Mouse (Mus musculus): ENCODE data around the gene Tpcn1. TPM values are rescaled to one million over a fixed set of nuclear protein-coding genes. Genes with fewer than 3 reads are reported as not detected.
A peak's percentile ranks its signal among the peaks of the same experiment; 100 is the strongest.

Gene Tpcn1
- polyA plus RNA-seq, 1 experiment from 2014 or later: 21.4 TPM

DNA sequence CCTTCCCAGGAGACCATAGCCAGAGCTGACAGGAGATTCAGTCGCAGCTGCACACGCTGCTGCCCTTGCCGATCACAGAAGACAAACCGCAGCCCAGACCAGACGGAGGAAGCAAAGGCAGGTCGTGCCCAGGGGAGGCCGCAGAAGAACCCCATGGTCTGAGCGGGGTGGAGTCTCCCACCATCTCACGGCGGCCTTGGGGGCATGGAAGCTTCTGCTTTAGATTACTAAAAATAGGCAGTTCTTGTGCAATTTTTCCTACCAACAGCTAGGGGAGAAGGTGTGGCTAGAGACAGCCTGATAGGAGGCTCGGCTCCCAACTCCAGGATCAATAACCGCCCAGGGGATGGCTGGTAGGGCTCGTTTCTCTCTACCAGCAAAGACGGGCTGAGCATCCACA, 29.7 kb downstream of the Tpcn1 start:
- Histone ChIP-seq H3K36me3 (ENCODE audit: control insufficient read depth, insufficient read depth, low read length) (peaks cover 15% of the 10 kb centered on the region), H3K4me1 (ENCODE audit: control insufficient read depth, insufficient read depth, low read length) (peaks cover 47% of the 10 kb centered on the region), H3K4me3 (ENCODE audit: low read length) (peak overlapping the region; percentile 26), H3K9me3 (ENCODE audit: control insufficient read depth, low read length) (no peaks in the 10 kb centered on the region), H3K4me2 (ENCODE audit: low read depth, low read length) (peak overlapping the region; percentile 30), H3K27ac (ENCODE audit: low read length) (peak overlapping the region; percentile 45; the same call in 1 of the 2 replicates), H3K9ac (ENCODE audit: low read depth, low read length) (peak overlapping the region; percentile 45), H3K27me3 (replicated peaks; ENCODE audit: control insufficient read depth, insufficient read depth, low read length) (no peaks in the 10 kb centered on the region)
- peak; percentile 24; the same call in 1 of the 2 replicates for ATAC-seq
- 43% methylated on average over 14 of the region's 14 CpGs for WGBS

- no peak for ATAC-seq
- Histone ChIP-seq H3K27me3 (replicated peaks; ENCODE audit: control insufficient read depth, insufficient read depth, low read length) (no peaks in the 10 kb centered on the region), H3K4me2 (ENCODE audit: low read depth, low read length) (no peak overlapping the region), H3K9ac (ENCODE audit: low read depth, low read length) (no peak overlapping the region; the same call in 1 of the 2 replicates), H3K4me1 (ENCODE audit: control insufficient read depth, insufficient read depth, low read length) (peaks cover 40% of the 10 kb centered on the region), H3K4me3 (ENCODE audit: low read length) (no peak overlapping the region), H3K27ac (ENCODE audit: low read length) (0 out of 2 replicates have a peak overlapping the region, but pooled peaks have one; percentile 45), H3K36me3 (ENCODE audit: control insufficient read depth, insufficient read depth, low read length) (peaks cover 19% of the 10 kb centered on the region), H3K9me3 (ENCODE audit: control insufficient read depth, low read length) (no peaks in the 10 kb centered on the region)
- WGBS: 67% methylated on average over 8 of the region's 8 CpGs
Observed at GRCm38 (mm10) chr5:120558041-120558440, 30.4 kb downstream of the Tpcn1 start.

DNA sequence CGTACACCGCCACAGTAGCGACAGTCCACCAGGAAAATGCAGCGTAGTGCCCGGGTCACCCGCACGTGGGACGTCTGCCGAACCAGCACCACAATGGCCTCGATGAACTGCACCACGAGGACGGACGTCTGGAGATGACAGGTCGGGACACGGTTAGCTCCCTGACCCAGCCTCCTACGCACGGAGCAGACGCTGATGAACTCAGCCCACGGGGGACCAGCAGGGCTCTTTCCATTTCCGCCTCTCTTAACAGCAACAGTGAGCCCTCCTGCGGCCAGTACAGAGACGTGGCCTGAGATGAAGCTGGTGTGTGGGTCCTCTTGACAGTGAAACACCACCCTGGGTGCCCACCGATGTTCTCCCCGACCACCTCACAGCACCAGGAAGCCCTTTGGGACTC, 32.6 kb downstream of the Tpcn1 start:
- H3K9ac ChIP-seq (ENCODE audit: low read depth, low read length): no peak overlapping the region
- no peak overlapping the region for H3K4me2 ChIP-seq (ENCODE audit: low read depth, low read length)
- H3K27ac ChIP-seq (ENCODE audit: low read length): no peak overlapping the region
- WGBS: 89% methylated on average over 24 of the region's 24 CpGs
- no peaks in the 10 kb centered on the region for H3K27me3 ChIP-seq (replicated peaks; ENCODE audit: control insufficient read depth, insufficient read depth, low read length)
- peaks cover 22% of the 10 kb centered on the region for H3K36me3 ChIP-seq (ENCODE audit: control insufficient read depth, insufficient read depth, low read length)
- H3K9me3 ChIP-seq (ENCODE audit: control insufficient read depth, low read length): no peaks in the 10 kb centered on the region
- peaks cover 23% of the 10 kb centered on the region for H3K4me1 ChIP-seq (ENCODE audit: control insufficient read depth, insufficient read depth, low read length)
- no peak overlapping the region for H3K4me3 ChIP-seq (ENCODE audit: low read length)
- no peak for ATAC-seq

DNA sequence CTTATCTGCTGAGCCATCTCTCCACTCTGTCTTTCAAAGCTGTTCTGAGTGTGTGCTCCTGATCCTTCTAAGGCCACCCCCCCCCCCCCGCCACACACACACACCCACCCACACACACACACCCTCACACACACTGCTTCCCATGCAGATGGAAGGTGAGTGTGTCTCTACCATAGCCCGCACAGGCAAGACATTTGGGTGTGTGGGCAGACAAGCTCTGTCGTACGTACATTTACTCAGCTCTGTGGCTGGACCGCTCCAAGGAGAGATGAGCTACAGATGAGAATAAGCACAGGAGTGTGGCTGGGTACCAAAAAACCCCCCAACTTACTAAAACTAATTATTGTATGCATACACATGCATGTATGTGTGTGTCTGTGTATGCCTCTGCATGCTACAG, 37.8 kb downstream of the Tpcn1 start:
- Histone ChIP-seq H3K4me2 (ENCODE audit: low read depth, low read length) (no peak overlapping the region), H3K9ac (ENCODE audit: low read depth, low read length) (no peak overlapping the region), H3K36me3 (ENCODE audit: control insufficient read depth, insufficient read depth, low read length) (peaks cover 18% of the 10 kb centered on the region), H3K9me3 (ENCODE audit: control insufficient read depth, low read length) (no peaks in the 10 kb centered on the region), H3K27me3 (replicated peaks; ENCODE audit: control insufficient read depth, insufficient read depth, low read length) (no peaks in the 10 kb centered on the region), H3K4me3 (ENCODE audit: low read length) (no peak overlapping the region), H3K4me1 (ENCODE audit: control insufficient read depth, insufficient read depth, low read length) (peaks cover 3% of the 10 kb centered on the region; the same call in 1 of the 2 replicates), H3K27ac (ENCODE audit: low read length) (no peak overlapping the region)
- no peak for ATAC-seq
- WGBS: 91% methylated on average over 5 of the region's 5 CpGs

- ATAC-seq: peak; percentile 78
- H3K9ac ChIP-seq (ENCODE audit: low read depth, low read length): peak overlapping the region; percentile 36; the same call in 1 of the 2 replicates
Observed at GRCm38 (mm10) chr5:120550137-120550536, 38.3 kb downstream of the Tpcn1 start.

DNA sequence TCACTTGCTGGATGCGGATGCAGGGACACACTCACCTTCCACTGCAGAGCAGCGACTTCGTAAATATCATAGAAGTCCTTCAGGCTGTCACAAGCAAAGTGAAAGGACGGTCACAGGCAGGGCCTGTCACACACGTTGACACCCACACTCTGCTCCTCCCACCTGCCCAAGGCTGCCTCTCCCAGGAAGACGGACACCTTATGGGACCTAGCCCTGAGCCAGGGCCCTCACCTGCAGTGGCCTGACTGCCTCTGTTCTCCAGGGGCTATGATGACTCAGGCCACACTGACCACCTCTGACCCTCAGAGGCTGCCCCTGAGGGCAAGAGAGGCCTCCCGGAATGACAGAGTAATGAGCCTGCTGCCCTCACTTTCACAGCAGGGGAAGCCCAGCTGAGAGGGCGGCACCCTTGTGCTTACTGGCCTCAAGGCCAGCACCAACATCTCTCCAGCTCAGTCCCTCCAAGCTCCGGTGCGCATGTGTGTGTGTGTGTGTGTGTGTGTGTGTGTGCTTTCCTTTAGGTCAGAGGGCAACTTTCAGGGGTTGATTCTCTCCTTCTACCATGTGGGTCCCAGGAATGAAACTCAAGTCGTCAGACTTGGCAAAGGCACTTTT, 40.1 kb downstream of the Tpcn1 start:
- ATAC-seq: peak; percentile 51
- peaks cover 3% of the 10 kb centered on the region; the same call in 1 of the 2 replicates for H3K4me1 ChIP-seq (ENCODE audit: control insufficient read depth, insufficient read depth, low read length)
- H3K9ac ChIP-seq (ENCODE audit: low read depth, low read length): peak overlapping the region; percentile 45; the same call in 1 of the 2 replicates
- no peak overlapping the region for H3K4me3 ChIP-seq (ENCODE audit: low read length)
- no peaks in the 10 kb centered on the region for H3K9me3 ChIP-seq (ENCODE audit: control insufficient read depth, low read length)
- no peak overlapping the region for H3K4me2 ChIP-seq (ENCODE audit: low read depth, low read length)
- H3K36me3 ChIP-seq (ENCODE audit: control insufficient read depth, insufficient read depth, low read length): peaks cover 14% of the 10 kb centered on the region
- no peaks in the 10 kb centered on the region for H3K27me3 ChIP-seq (replicated peaks; ENCODE audit: control insufficient read depth, insufficient read depth, low read length)
- H3K27ac ChIP-seq (ENCODE audit: low read length): peak overlapping the region; percentile 45; the same call in 1 of the 2 replicates
- 74% methylated on average over 11 of the region's 11 CpGs for WGBS

More at GRCm38 (mm10) chr5:120550137-120550536, 38.3 kb downstream of the Tpcn1 start:
- H3K9me3 ChIP-seq (ENCODE audit: control insufficient read depth, low read length): no peaks in the 10 kb centered on the region
- no peak overlapping the region for H3K4me3 ChIP-seq (ENCODE audit: low read length)
- peak overlapping the region; percentile 64 for H3K27ac ChIP-seq (ENCODE audit: low read length)
- H3K27me3 ChIP-seq (replicated peaks; ENCODE audit: control insufficient read depth, insufficient read depth, low read length): no peaks in the 10 kb centered on the region
- H3K4me1 ChIP-seq (ENCODE audit: control insufficient read depth, insufficient read depth, low read length): peaks cover 3% of the 10 kb centered on the region; the same call in 1 of the 2 replicates
- H3K36me3 ChIP-seq (ENCODE audit: control insufficient read depth, insufficient read depth, low read length): peaks cover 15% of the 10 kb centered on the region
- WGBS: 76% methylated on average over 5 of the region's 5 CpGs
- no peak overlapping the region for H3K4me2 ChIP-seq (ENCODE audit: low read depth, low read length)

DNA sequence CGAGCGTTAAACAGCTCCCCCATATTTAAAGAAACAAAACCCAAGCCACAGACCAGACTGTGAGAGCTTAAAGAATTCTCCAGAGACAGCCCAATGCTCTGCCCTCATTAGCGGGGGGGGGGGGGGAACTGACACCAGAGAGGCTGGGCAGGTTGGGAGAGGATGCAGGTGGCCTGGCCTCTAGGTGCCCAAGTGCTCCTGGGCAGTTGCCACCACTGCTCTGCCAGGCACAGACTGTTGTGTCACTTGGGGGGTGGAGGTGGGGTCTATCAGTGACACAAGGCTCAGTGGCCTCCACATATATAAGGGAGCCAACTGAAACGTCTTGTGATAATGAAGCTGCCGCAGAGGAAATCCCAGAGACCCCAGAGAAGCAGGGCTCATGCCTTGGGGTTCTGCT, 51.8 kb downstream of the Tpcn1 start:
- Histone ChIP-seq H3K27me3 (replicated peaks; ENCODE audit: control insufficient read depth, insufficient read depth, low read length) (no peaks in the 10 kb centered on the region), H3K36me3 (ENCODE audit: control insufficient read depth, insufficient read depth, low read length) (peaks cover 23% of the 10 kb centered on the region; the same call in 1 of the 2 replicates), H3K9me3 (ENCODE audit: control insufficient read depth, low read length) (no peaks in the 10 kb centered on the region), H3K9ac (ENCODE audit: low read depth, low read length) (no peak overlapping the region), H3K4me3 (ENCODE audit: low read length) (no peak overlapping the region), H3K4me2 (ENCODE audit: low read depth, low read length) (no peak overlapping the region), H3K4me1 (ENCODE audit: control insufficient read depth, insufficient read depth, low read length) (no peaks in the 10 kb centered on the region), H3K27ac (ENCODE audit: low read length) (no peak overlapping the region)
- WGBS: 81% methylated on average over 5 of the region's 5 CpGs
- ATAC-seq: no peak

- H3K27ac ChIP-seq (ENCODE audit: low read length): no peak overlapping the region
- H3K4me1 ChIP-seq (ENCODE audit: control insufficient read depth, insufficient read depth, low read length): no peaks in the 10 kb centered on the region
- no peak overlapping the region for H3K4me2 ChIP-seq (ENCODE audit: low read depth, low read length)
- no peaks in the 10 kb centered on the region for H3K9me3 ChIP-seq (ENCODE audit: control insufficient read depth, low read length)
- H3K4me3 ChIP-seq (ENCODE audit: low read length): no peak overlapping the region
- peaks cover 23% of the 10 kb centered on the region; the same call in 1 of the 2 replicates for H3K36me3 ChIP-seq (ENCODE audit: control insufficient read depth, insufficient read depth, low read length)
- no peak overlapping the region for H3K9ac ChIP-seq (ENCODE audit: low read depth, low read length)
- WGBS: 83% methylated on average over 13 of the region's 13 CpGs
- ATAC-seq: no peak
- H3K27me3 ChIP-seq (replicated peaks; ENCODE audit: control insufficient read depth, insufficient read depth, low read length): no peaks in the 10 kb centered on the region
Observed at GRCm38 (mm10) chr5:120536046-120536445, 52.4 kb downstream of the Tpcn1 start.

- no peak overlapping the region for H3K9ac ChIP-seq (ENCODE audit: low read depth, low read length)
- H3K27me3 ChIP-seq (replicated peaks; ENCODE audit: control insufficient read depth, insufficient read depth, low read length): no peaks in the 10 kb centered on the region
- 60% methylated on average over 2 of the region's 2 CpGs for WGBS
- no peak overlapping the region for H3K4me3 ChIP-seq (ENCODE audit: low read length)
- H3K27ac ChIP-seq (ENCODE audit: low read length): no peak overlapping the region
- H3K36me3 ChIP-seq (ENCODE audit: control insufficient read depth, insufficient read depth, low read length): peaks cover 18% of the 10 kb centered on the region; the same call in 1 of the 2 replicates
- no peaks in the 10 kb centered on the region for H3K9me3 ChIP-seq (ENCODE audit: control insufficient read depth, low read length)
- no peaks in the 10 kb centered on the region for H3K4me1 ChIP-seq (ENCODE audit: control insufficient read depth, insufficient read depth, low read length)
- no peak for ATAC-seq
- no peak overlapping the region for H3K4me2 ChIP-seq (ENCODE audit: low read depth, low read length)
Observed at GRCm38 (mm10) chr5:120534686-120535075, 53.8 kb downstream of the Tpcn1 start.

Data from intestine, embryonic 16.5 days (tissue).